Mouse (Mus musculus) heart, adult 8-10 months (tissue): ENCODE results near the gene Cyp2a4. TPM values are rescaled to one million over a fixed set of nuclear protein-coding genes. Genes with fewer than 3 reads are reported as not detected.
"Not testable (repeated sequence)": the region's sequence is repeated elsewhere in the genome, so short reads cannot be mapped to it uniquely, and the experiment has no call there.

Source experiments
- DNase-seq: peaks from one replicate; pipeline ENCODE4 v3.0.0; 2022; ENCODE audit warnings: low spot score
- total RNA-seq, 4 experiments: library from RNA; stranded (reverse); gene quantifications; 2 replicates each; pipeline ENCODE4 v1.2.4; 2022

Cyp2a4 gene
- not detected for total RNA-seq

DNA sequence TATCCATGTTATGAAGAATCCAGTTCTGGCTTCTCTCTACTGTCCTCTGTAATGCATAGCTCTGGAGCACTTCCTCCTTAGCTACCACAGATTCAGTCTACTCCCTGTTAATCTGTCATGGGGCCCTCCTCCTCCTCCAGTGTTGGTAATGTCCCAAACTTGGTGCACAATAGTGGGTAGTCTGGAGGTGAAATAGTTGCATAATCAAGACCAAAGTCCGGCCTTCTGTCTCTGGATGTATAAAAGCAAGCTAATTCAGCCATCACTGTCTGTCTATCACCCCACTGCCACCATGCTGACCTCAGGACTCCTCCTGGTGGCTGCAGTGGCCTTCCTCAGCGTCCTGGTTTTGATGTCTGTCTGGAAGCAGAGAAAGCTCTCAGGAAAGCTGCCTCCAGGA is at the start of gene Cyp2a4:
Cyp2a4 (plus strand) TSS at position 244 of the 400 bp plus-strand sequence.
- not testable (repeated sequence) for DNase-seq

DNA sequence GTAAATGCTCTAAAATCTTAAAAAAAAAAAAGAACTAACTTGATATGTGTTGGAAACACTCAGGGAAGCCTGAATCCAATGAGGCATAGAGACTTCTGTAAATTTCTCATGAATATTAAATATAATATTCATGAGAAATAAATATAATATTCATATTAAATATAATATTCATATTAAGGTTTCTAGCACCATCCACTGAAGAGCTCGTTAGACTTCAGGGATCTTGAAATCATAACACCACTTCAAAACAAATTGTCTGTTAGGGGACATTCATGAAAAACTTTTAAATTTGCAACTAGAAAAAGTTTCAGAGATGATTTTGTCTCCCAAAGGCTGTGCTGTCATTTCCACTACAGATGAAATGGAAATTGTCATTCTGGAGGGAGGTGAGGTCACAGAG is 46.9 kb upstream of the Cyp2a4 start, which contains the start of gene Vmn1r184:
Vmn1r184 (plus strand) TSS at position 301 of the 400 bp plus-strand sequence.
- DNase-seq = not testable (repeated sequence)

DNA sequence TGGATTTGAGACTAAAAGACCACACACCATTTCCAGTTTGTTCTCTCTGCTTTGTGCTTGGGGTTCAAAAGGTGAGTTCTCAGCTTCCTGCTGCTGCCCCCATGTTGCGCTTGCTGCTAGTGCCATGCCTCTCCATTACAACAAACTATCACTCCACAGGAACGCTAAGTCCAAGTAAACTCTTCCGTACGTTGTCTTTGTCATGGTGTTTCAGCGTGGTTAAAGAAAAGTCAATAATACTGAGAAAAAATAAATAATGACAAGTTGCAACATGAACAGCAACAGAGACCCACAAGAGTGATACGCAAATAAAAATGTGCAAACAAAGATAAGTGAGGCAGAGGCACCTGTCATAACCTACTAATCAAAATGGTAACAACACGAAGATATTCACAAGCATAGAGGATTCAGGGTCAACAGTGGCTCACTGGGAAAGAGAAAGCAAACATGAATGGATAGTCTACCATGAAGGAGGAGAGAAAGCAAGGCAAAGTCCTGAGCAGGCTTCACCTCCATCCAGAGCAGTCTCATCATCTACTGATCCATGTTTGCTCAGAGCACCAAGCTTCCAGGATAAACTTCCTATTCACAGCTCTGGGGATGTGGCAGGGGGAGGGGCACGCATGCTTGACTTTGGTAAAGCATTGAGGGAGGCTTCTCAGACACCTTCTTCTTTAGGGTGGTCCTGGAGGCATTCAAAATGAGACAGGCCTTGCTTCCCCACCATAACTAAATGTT is 3.4 kb upstream of the Cyp2a4 start:
- DNase-seq = not testable (repeated sequence)

DNA sequence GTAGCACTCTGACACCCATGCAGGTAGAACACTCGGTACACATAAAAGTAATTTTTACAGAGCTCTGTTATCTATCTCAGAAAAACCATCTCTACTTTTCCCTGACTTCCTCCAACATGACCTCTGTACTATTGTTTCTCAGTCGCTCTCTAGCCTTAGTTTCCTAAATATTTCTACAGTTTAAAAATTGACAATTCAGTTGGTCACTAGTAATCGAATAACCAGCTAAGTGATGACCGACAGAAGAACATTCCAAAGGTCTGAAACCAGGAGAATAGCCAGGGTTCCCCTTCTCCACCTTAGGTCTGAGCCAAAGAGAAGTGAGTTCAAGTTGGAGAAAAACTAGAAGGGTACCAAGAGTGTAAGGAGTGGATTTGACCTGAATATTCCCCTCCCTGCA is 4.8 kb downstream of the Cyp2a4 start:
- not testable (repeated sequence) for DNase-seq

DNA sequence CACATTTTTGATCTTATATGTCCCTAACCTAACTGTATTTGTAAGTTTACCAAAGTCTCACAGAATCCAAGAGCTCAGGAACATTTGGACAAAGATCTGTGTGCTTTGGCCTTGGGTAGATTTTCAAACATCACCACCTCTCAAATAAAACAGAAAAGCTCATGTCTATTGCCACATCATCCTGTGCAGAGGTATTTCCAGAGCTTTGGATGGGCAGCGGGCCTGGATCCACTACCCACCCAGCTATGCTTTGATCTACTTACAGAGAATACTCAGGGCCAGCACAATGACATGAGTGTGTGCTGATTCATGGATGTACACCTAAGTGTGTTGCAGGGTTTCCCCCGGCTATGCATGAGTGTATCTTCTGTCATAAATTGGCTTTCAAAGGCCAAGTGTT is 8.2 kb downstream of the Cyp2a4 start:
- not testable (repeated sequence) for DNase-seq

DNA sequence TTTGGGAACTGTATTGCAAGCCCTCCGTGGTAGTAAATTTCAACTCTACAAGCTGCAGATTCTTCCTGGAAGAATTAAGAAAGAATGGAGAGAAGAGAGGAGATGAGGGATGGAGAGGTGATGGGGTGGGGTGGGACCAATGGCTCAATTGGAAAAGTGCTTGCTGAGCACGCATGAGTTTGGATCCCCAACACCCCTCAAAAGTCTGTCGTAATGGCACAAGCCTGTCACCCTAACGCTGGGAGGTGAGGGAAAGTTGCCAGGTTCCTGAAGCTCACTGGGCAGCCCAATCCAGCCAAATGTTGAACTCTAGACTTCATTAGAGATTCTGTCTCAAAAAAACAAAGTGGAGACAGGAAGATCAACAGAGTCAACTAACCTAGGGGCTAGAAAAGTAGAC is 8.8 kb downstream of the Cyp2a4 start:
- DNase-seq = not testable (repeated sequence)

DNA sequence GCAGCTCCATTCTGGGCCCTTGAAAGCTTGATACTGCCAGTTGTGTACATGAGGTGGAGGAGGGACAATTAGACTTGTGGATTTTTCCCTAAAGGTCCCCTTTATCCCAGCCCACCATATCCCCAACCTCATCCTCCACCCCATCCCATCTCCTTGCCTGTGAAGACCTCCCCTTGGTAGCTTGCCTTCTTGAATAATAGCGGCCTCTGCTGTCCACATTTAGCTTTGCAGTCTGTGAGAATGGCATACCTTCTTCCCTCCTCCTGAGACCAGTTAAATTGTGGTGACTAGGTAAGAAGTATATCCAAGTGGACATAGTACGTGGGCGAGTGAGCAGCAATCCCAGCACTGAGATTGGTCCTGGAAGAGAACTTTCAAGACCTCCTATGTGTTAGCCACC is 13.4 kb downstream of the Cyp2a4 start:
- not testable (repeated sequence) for DNase-seq

DNA sequence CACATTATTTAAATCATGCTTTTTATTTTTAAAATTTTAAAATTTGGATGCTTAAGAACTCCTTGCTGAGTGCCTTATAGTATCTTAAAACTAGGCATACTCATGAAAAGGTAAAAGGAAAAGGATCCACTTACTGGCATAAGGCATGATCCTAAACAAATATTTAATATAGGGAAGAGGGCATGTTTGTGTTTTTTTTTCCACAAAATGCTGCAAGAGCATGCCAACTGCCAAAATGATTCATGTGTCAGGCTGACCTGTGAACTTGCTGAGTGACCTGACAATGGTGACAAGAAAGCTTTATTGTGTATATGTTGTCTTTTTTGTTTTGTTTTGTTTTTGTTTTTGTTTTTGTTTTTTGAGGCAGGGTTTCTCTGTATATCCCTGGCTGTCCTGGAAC is 43.2 kb downstream of the Cyp2a4 start:
- not testable (repeated sequence) for DNase-seq

DNA sequence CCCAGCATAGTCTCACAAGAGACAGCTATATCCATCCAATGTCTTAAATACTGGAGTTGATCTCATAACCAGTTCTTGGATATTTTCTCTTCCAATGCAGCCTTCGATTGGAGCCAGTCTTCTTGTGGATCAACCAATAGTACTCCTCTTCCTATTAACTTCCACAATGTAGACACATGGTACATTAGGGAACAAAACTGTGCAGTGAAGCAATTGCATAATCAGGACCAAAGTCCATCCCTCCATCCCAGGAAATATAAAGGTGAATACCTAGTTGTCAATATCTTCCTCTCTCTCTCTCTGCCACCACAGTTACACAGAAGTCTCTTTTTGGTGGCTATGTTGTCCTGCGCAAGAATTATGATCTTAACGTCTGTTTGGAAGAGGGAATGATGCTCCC is 45.3 kb downstream of the Cyp2a4 start:
- not testable (repeated sequence) for DNase-seq

DNA sequence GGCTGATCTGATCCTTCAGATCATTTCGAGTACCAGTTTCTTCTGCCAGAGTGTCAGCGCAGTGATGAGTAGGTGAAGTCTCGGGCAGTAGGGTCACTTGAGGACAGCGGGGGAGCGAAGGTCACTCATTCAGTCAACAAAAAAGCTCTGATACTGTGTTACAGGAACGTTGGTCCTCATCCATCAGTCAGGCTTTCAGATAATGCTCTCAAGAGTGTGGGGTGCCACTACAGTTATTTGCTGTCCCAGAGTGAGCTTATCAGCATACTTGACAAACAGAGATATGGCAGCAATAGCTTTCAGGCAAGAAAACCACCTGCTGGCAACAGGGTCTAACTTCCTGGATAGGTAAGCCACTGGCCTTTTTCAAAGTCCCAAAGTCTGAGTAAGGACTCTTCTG is 49.8 kb downstream of the Cyp2a4 start:
- DNase-seq = not testable (repeated sequence)

Other genes starting within 250 kb of the Cyp2a4 start
- under 1 TPM; 0.22 to 0.46 (median 0.22) TPM for gene Cyp2b13, start 245.7 kb upstream of the Cyp2a4 start, total RNA-seq
- gene Cyp2b9, start 133.8 kb upstream of the Cyp2a4 start, total RNA-seq = not detected
- not detected for gene Vmn1r184, start 46.8 kb upstream of the Cyp2a4 start, total RNA-seq
- gene Nlrp9c, start 96.5 kb downstream of the Cyp2a4 start, total RNA-seq = not detected
- gene Nlrp4a, start 127.9 kb downstream of the Cyp2a4 start, total RNA-seq = not detected
- gene Nlrp9a, start 227.9 kb downstream of the Cyp2a4 start, total RNA-seq = not detected